Mouse (Mus musculus) heart, postnatal 0 days (tissue): ENCODE results near the gene Ppp6r1.

ENCODE experiments used
- CTCF ChIP-seq: IDR thresholded peaks from 2 replicates; pipeline ENCODE4 v1.5.1; 2016; ENCODE audit warnings: antibody characterized with exemption, control low read depth, low read depth
- EP300 ChIP-seq: IDR thresholded peaks from 2 replicates; pipeline ENCODE4 v1.6.1; 2016; ENCODE audit warnings: antibody characterized with exemption, low read depth

- TF ChIP-seq CTCF: no peak
- TF ChIP-seq EP300: no peak
These were observed 46.9 kb downstream of the Ppp6r1 start for GRCm38 (mm10) chr7:4611921-4612341.
